Mouse (Mus musculus) stomach, postnatal 0 days (tissue): ENCODE measurements around the gene Yipf7. TPM values are rescaled to one million over a fixed set of nuclear protein-coding genes. Genes with fewer than 3 reads are reported as not detected.

Source experiments
- ATAC-seq: fragments of 200-750 bp; cut with Nextera tagmentation; 2 replicates; pipeline ENCODE4 v1.8.0; 2017; ENCODE audit not compliant: low FRiP score, low TSS enrichment
- DNase-seq: peaks from one replicate; pipeline ENCODE4 v3.0.0-alpha.2; 2016; ENCODE audit warnings: low spot score
- H3K27ac ChIP-seq: fragments of 300-500 bp; sonication (generic); replicated peaks from 2 replicates; pipeline ENCODE4 v1.5.1; 2014; ENCODE audit warnings: mild to moderate bottlenecking, control low read depth
- H3K27me3 ChIP-seq: fragments of 300-500 bp; sonication (generic); 2 replicates; pipeline ENCODE4 v1.6.1; 2014; ENCODE audit warnings: low read length; ENCODE audit not compliant: control insufficient read depth, insufficient read depth
- H3K36me3 ChIP-seq: fragments of 300-500 bp; sonication (generic); 2 replicates; pipeline ENCODE4 v1.6.1; 2014; ENCODE audit warnings: low read length, mixed read lengths; ENCODE audit not compliant: control insufficient read depth, insufficient read depth
- H3K4me1 ChIP-seq: fragments of 300-500 bp; sonication (generic); replicated peaks from 2 replicates; pipeline ENCODE4 v1.6.1; 2014; ENCODE audit warnings: antibody characterized with exemption; ENCODE audit not compliant: control insufficient read depth, insufficient read depth
- H3K4me2 ChIP-seq: fragments of 300-500 bp; sonication (generic); replicated peaks from 2 replicates; pipeline ENCODE4 v1.6.1; 2014; ENCODE audit warnings: low read depth, mild to moderate bottlenecking, control low read depth, moderate library complexity
- H3K4me3 ChIP-seq: fragments of 300-500 bp; sonication (generic); 2 replicates; pipeline ENCODE4 v1.5.1; 2014; ENCODE audit warnings: low read depth, low read length, control low read depth
- H3K9ac ChIP-seq: fragments of 300-500 bp; sonication (generic); 2 replicates; pipeline ENCODE4 v1.6.1; 2014; ENCODE audit warnings: mild to moderate bottlenecking, low read length, control low read depth, mixed read lengths
- H3K9me3 ChIP-seq: fragments of 300-500 bp; sonication (generic); 2 replicates; pipeline ENCODE4 v1.6.1; 2016; ENCODE audit warnings: low read length; ENCODE audit not compliant: control insufficient read depth
- CTCF ChIP-seq: IDR thresholded peaks from 2 replicates; pipeline ENCODE4 v1.5.1; 2016; ENCODE audit warnings: antibody characterized with exemption, low read depth, mild to moderate bottlenecking, moderate library complexity
- EP300 ChIP-seq: optimal IDR thresholded peaks from 2 replicates; pipeline ENCODE3; 2016; ENCODE audit warnings: antibody characterized with exemption
- WGBS: fragments of 180-500 bp; shearing (Covaris S2); extraction: QIAGEN DNeasy Blood & Tissue Kit; methylation state at CpG from one replicate; pipeline ENCODE4 v1.1.7; 2014; 5-methylcytosine and 5-hydroxymethylcytosine counted together
- polyA plus RNA-seq: library from polyadenylated mRNA; unstranded; fragments of >200 nt; fragmentation: Nextera tagmentation; extraction: Ambion mirVana; gene quantifications from 2 replicates; pipeline ENCODE4 v1.2.1, GENCODE M21; 2015

Yipf7 gene
- polyA plus RNA-seq, 1 experiment from 2014 or later = 0.07 TPM

GRCm38 (mm10) chr5:69489046-69489445 is 53.4 kb downstream of the Yipf7 start:
- ATAC-seq = no peak
- no peak overlapping the region for H3K27ac ChIP-seq

GRCm38 (mm10) chr5:69467520-69467919 is 74.9 kb downstream of the Yipf7 start:
- no peak for ATAC-seq
- H3K4me2 ChIP-seq = no peak overlapping the region
- H3K36me3 ChIP-seq = no peaks in the 10 kb centered on the region
- DNase-seq = no peak
- H3K4me1 ChIP-seq = no peaks in the 10 kb centered on the region
- H3K27me3 ChIP-seq = no peaks in the 10 kb centered on the region
- no peaks in the 10 kb centered on the region for H3K9me3 ChIP-seq
- no peak overlapping the region for H3K27ac ChIP-seq
- TF ChIP-seq CTCF = no peak
- TF ChIP-seq EP300 = no peak
- no peak overlapping the region for H3K9ac ChIP-seq
- no peak overlapping the region for H3K4me3 ChIP-seq
- 77% methylated on average over 1 of the region's 1 CpGs for WGBS

More at GRCm38 (mm10) chr5:69489046-69489445, 53.4 kb downstream of the Yipf7 start:
- Histone ChIP-seq H3K9me3 (no peaks in the 10 kb centered on the region), H3K4me1 (no peaks in the 10 kb centered on the region), H3K4me3 (no peak overlapping the region), H3K27me3 (no peaks in the 10 kb centered on the region), H3K9ac (no peak overlapping the region), H3K36me3 (no peaks in the 10 kb centered on the region), H3K4me2 (no peak overlapping the region)
- DNase-seq = no peak
- TF ChIP-seq EP300 = no peak
- no peak for TF ChIP-seq CTCF

Other genes starting within 250 kb of the Yipf7 start
- 1.7 and 2.0 TPM in 2 replicates for gene Kctd8, start 201.0 kb downstream of the Yipf7 start, polyA plus RNA-seq
- 17.7 and 20.3 TPM in 2 replicates for gene Guf1, start 14.3 kb upstream of the Yipf7 start, polyA plus RNA-seq
- 50.0 and 50.9 TPM in 2 replicates for gene Gnpda2, start 49.7 kb upstream of the Yipf7 start, polyA plus RNA-seq